7 mouse cellular contexts compared by ENCODE assay signal in the genomic region with DNA sequence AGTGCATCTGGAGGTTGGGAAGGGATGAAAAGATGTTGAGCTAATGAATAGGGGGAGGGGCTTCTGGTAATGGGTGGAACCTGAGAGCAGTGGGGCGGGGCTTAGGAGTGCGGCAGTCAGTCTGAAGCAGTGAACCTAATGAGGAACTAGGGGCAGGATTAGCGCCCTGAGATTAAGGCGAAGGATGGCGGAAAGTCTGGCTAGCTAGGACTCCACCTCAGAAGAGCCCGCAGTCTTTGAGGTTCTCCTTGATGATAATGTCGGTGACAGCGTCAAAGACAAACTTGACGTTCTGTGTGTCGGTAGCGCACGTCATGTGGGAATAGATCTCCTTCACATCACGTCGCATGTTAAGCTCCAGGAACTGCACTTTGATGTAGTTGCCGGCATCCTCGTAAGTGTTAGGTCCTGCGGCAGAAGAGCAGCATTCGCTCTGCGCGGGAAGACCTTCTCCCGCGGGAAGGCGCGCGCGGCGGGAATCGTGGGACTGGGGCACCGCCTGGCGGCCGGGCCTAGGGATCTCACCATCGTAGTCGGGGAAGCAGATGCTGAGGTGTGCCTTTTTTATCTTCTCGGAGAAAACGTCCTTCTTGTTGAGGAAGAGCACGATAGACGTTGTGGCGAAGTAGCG. TPM values are rescaled to one million over a fixed set of nuclear protein-coding genes. Genes with fewer than 3 reads are reported as not detected.
DNase-seq lines count a peak whose midpoint lies in the region; ATAC-seq and TF ChIP-seq lines count a peak whose summit lies in the region.

No protein-coding gene starts in this region.

- no peaks in the 10 kb centered on the region for H3K4me1 ChIP-seq in cortical plate, adult 2 months (ENCODE audit: control insufficient read depth, insufficient read depth, low read length)
- peaks cover 16% of the 10 kb centered on the region for H3K4me1 ChIP-seq in intestine, embryonic 16.5 days (ENCODE audit: control insufficient read depth, insufficient read depth, low read length)
- peaks cover 4% of the 10 kb centered on the region; the same call in 1 of the 2 replicates for H3K4me1 ChIP-seq in limb, embryonic 14.5 days (ENCODE audit: control insufficient read depth, insufficient read depth, low read length)
- H3K4me1 ChIP-seq in midbrain, embryonic 15.5 days: peaks cover 17% of the 10 kb centered on the region

- no peaks in the 10 kb centered on the region for H3K9me3 ChIP-seq in intestine, embryonic 16.5 days (ENCODE audit: control insufficient read depth, low read length)
- no peaks in the 10 kb centered on the region for H3K9me3 ChIP-seq in limb, embryonic 14.5 days (ENCODE audit: control insufficient read depth, low read length)
- H3K9me3 ChIP-seq in midbrain, embryonic 15.5 days: no peaks in the 10 kb centered on the region

- peak overlapping the region; percentile 13; the same call in 1 of the 2 replicates for H3K4me3 ChIP-seq in cortical plate, adult 2 months (ENCODE audit: insufficient read depth, low read length)
- H3K4me3 ChIP-seq in intestine, embryonic 16.5 days (ENCODE audit: low read length): peak overlapping the region; percentile 39
- peak overlapping the region; percentile 35 for H3K4me3 ChIP-seq in limb, embryonic 14.5 days (replicated peaks; ENCODE audit: low read length)
- H3K4me3 ChIP-seq in midbrain, embryonic 15.5 days: peak overlapping the region; percentile 35

- H3K9ac ChIP-seq in intestine, embryonic 16.5 days (ENCODE audit: low read depth, low read length): peak overlapping the region; percentile 36; the same call in 1 of the 2 replicates
- peak overlapping the region; percentile 34; the same call in 1 of the 2 replicates for H3K9ac ChIP-seq in limb, embryonic 14.5 days (ENCODE audit: low read depth, low read length, severe bottlenecking)
- H3K9ac ChIP-seq in midbrain, embryonic 15.5 days: 0 out of 2 replicates have a peak overlapping the region, but pooled peaks have one; percentile 25

- H3K27ac ChIP-seq in cortical plate, adult 2 months (ENCODE audit: insufficient read depth, low read length): no peak overlapping the region
- no peak overlapping the region for H3K27ac ChIP-seq in intestine, embryonic 16.5 days (ENCODE audit: low read length)
- no peak overlapping the region for H3K27ac ChIP-seq in limb, embryonic 14.5 days (replicated peaks; ENCODE audit: low read depth, low read length)
- H3K27ac ChIP-seq in midbrain, embryonic 15.5 days: no peak overlapping the region

- peaks cover 25% of the 10 kb centered on the region for H3K27me3 ChIP-seq in intestine, embryonic 16.5 days (replicated peaks; ENCODE audit: control insufficient read depth, insufficient read depth, low read length)
- H3K27me3 ChIP-seq in limb, embryonic 14.5 days (ENCODE audit: control insufficient read depth, insufficient read depth, low read length): peaks cover 28% of the 10 kb centered on the region
- peaks cover 21% of the 10 kb centered on the region for H3K27me3 ChIP-seq in midbrain, embryonic 15.5 days (replicated peaks)

- peak overlapping the region; percentile 73 for H3K4me2 ChIP-seq in intestine, embryonic 16.5 days (ENCODE audit: low read depth, low read length)
- peak overlapping the region; percentile 56 for H3K4me2 ChIP-seq in limb, embryonic 14.5 days (replicated peaks; ENCODE audit: low read depth, low read length, severe bottlenecking)
- peak overlapping the region; percentile 62 for H3K4me2 ChIP-seq in midbrain, embryonic 15.5 days

- ATAC-seq in activated CD4-positive, CD25-positive, alpha-beta regulatory T cell, adult 4 months: peak; percentile 57
- ATAC-seq in intestine, embryonic 16.5 days: peak; percentile 71
- peak; percentile 51 for ATAC-seq in limb, embryonic 14.5 days (ENCODE audit: low FRiP score, low read depth)
- peak; percentile 48; the same call in 1 of the 2 replicates for ATAC-seq in midbrain, embryonic 15.5 days (replicated peaks)

- no peak for TF ChIP-seq POLR2A in cortical plate, adult 2 months (IDR thresholded peaks at IDR 0.05; ENCODE audit: extremely low read depth, insufficient read depth, low read length)
- no peak for TF ChIP-seq POLR2A in limb, embryonic 14.5 days (IDR thresholded peaks at IDR 0.05; ENCODE audit: borderline replicate concordance, extremely low read depth, insufficient read depth, insufficient read length)

- WGBS in intestine, embryonic 16.5 days: under 1% methylated on average over 39 of the region's 39 CpGs
- whole genome bisulfite sequencing in limb, embryonic 14.5 days: under 1% methylated on average over 39 of the region's 39 CpGs
- WGBS in midbrain, embryonic 15.5 days: under 1% methylated on average over 39 of the region's 39 CpGs

- no peaks in the 10 kb centered on the region for H3K36me3 ChIP-seq in intestine, embryonic 16.5 days (ENCODE audit: control insufficient read depth, insufficient read depth, low read length)
- no peaks in the 10 kb centered on the region for H3K36me3 ChIP-seq in limb, embryonic 14.5 days (ENCODE audit: control insufficient read depth, insufficient read depth, low read length)
- H3K36me3 ChIP-seq in midbrain, embryonic 15.5 days (replicated peaks): no peaks in the 10 kb centered on the region

- peak; percentile 69 to 79 for DNase-seq in gastrocnemius, postnatal 4 days (ENCODE audit: low spot score in 2 of 2)
- peak; percentile 56 for DNase-seq in limb, embryonic 14.5 days (ENCODE audit: low spot score)
- peak; percentile 30 to 56 for DNase-seq in spleen, postnatal 10 days (ENCODE audit: low spot score in 2 of 2)

- TF ChIP-seq CTCF in cortical plate, adult 2 months (IDR thresholded peaks at IDR 0.05; ENCODE audit: extremely low read depth, insufficient read depth, low read length): peak; percentile 65

RNA-seq across cellular contexts. Expression of gene Gnat1, which starts 3.7 kb away (rescaled TPM):
- 1 to 10 TPM in 1 of 2 experiments, not detected in 1; 1.1 TPM for polyA plus RNA-seq in activated CD4-positive, CD25-positive, alpha-beta regulatory T cell, adult 4 months (2017; shearing (Covaris generic))
- 0.40 and 0.42 TPM in 2 replicates for polyA plus RNA-seq in cortical plate, adult 2 months (2012; rRNA removed)
- not detected for total RNA-seq in gastrocnemius, postnatal 4 days (2021)
- polyA plus RNA-seq in intestine, embryonic 16.5 days (2015; fragmentation: Nextera tagmentation; extraction: Ambion mirVana): 0.98 and 1.6 TPM in 2 replicates
- polyA plus RNA-seq in limb, embryonic 14.5 days (2012; rRNA removed): 0.28 and 0.44 TPM in 2 replicates
- polyA plus RNA-seq in limb, embryonic 14.5 days (2014; fragmentation: Nextera tagmentation; extraction: Ambion mirVana): 0.55 and 0.57 TPM in 2 replicates
- 2.1 and 2.2 TPM in 2 replicates for polyA plus RNA-seq in midbrain, embryonic 15.5 days (2015; fragmentation: Nextera tagmentation; extraction: Ambion mirVana)

RNA-seq across cellular contexts. Expression of gene Slc38a3, which starts 6.5 kb away (rescaled TPM):
- not detected for polyA plus RNA-seq in activated CD4-positive, CD25-positive, alpha-beta regulatory T cell, adult 4 months (2017; shearing (Covaris generic))
- polyA plus RNA-seq in cortical plate, adult 2 months (2012; rRNA removed): 134 and 156 TPM in 2 replicates
- 10 to 100 TPM; 10.6 to 11.3 TPM for total RNA-seq in gastrocnemius, postnatal 4 days (2021)
- 10.1 TPM in 2 replicates for polyA plus RNA-seq in intestine, embryonic 16.5 days (2015; fragmentation: Nextera tagmentation; extraction: Ambion mirVana)
- 22.4 and 31.8 TPM in 2 replicates for polyA plus RNA-seq in limb, embryonic 14.5 days (2012; rRNA removed)
- polyA plus RNA-seq in limb, embryonic 14.5 days (2014; fragmentation: Nextera tagmentation; extraction: Ambion mirVana): 3.7 and 6.0 TPM in 2 replicates
- 31.8 and 40.4 TPM in 2 replicates for polyA plus RNA-seq in midbrain, embryonic 15.5 days (2015; fragmentation: Nextera tagmentation; extraction: Ambion mirVana)

RNA-seq across cellular contexts. Expression of gene Sema3f, which starts 34.5 kb away (rescaled TPM):
- not detected for polyA plus RNA-seq in activated CD4-positive, CD25-positive, alpha-beta regulatory T cell, adult 4 months (2017; shearing (Covaris generic))
- polyA plus RNA-seq in cortical plate, adult 2 months (2012; rRNA removed): 29.1 and 30.1 TPM in 2 replicates
- 10 to 100 TPM; 26.4 to 27.2 TPM for total RNA-seq in gastrocnemius, postnatal 4 days (2021)
- polyA plus RNA-seq in intestine, embryonic 16.5 days (2015; fragmentation: Nextera tagmentation; extraction: Ambion mirVana): 5.7 and 8.3 TPM in 2 replicates
- 228 and 332 TPM in 2 replicates for polyA plus RNA-seq in limb, embryonic 14.5 days (2012; rRNA removed)
- polyA plus RNA-seq in limb, embryonic 14.5 days (2014; fragmentation: Nextera tagmentation; extraction: Ambion mirVana): 48.8 and 55.6 TPM in 2 replicates
- polyA plus RNA-seq in midbrain, embryonic 15.5 days (2015; fragmentation: Nextera tagmentation; extraction: Ambion mirVana): 26.0 and 31.2 TPM in 2 replicates

RNA-seq across cellular contexts. Expression of gene Gnai2, which starts 40.6 kb away (rescaled TPM):
- 100 to 1,000 TPM; 176 to 181 TPM for polyA plus RNA-seq in activated CD4-positive, CD25-positive, alpha-beta regulatory T cell, adult 4 months (2017; shearing (Covaris generic))
- 283 and 286 TPM in 2 replicates for polyA plus RNA-seq in cortical plate, adult 2 months (2012; rRNA removed)
- 100 to 1,000 TPM; 307 to 340 TPM for total RNA-seq in gastrocnemius, postnatal 4 days (2021)
- polyA plus RNA-seq in intestine, embryonic 16.5 days (2015; fragmentation: Nextera tagmentation; extraction: Ambion mirVana): 301 and 311 TPM in 2 replicates
- 496 and 627 TPM in 2 replicates for polyA plus RNA-seq in limb, embryonic 14.5 days (2012; rRNA removed)
- polyA plus RNA-seq in limb, embryonic 14.5 days (2014; fragmentation: Nextera tagmentation; extraction: Ambion mirVana): 392 and 411 TPM in 2 replicates
- 299 and 386 TPM in 2 replicates for polyA plus RNA-seq in midbrain, embryonic 15.5 days (2015; fragmentation: Nextera tagmentation; extraction: Ambion mirVana)

Comparison
In these comparisons a context has a peak if more than half of its experiments do, and no peak if none do; other contexts are left out.
1. RNA of gene Slc38a3, which starts 6.5 kb away (polyA plus RNA-seq): 134 to 156 TPM in cortical plate, adult 2 months, 31.8 to 40.4 TPM in midbrain, embryonic 15.5 days, 3.7 to 31.8 TPM in limb, embryonic 14.5 days and 10.1 TPM in intestine, embryonic 16.5 days; not detected in activated CD4-positive, CD25-positive, alpha-beta regulatory T cell, adult 4 months; every median in the first group is over 4 times any median in the second.
2. Peak in every context shown above with its lines, with median percentiles within 50 percentile points of each other: ATAC-seq, H3K4me3 ChIP-seq, DNase-seq, H3K4me2 ChIP-seq and H3K9ac ChIP-seq.